Mouse (Mus musculus): ENCODE results near the gene Gm11992. TPM values are rescaled to one million over a fixed set of nuclear protein-coding genes. Genes with fewer than 3 reads are reported as not detected.

Gm11992 gene
- not detected for polyA plus RNA-seq (2012; fragmentation: generic; extraction: Trizol)
- long read RNA-seq, experiment 1, result 0 reads
- long read RNA-seq, experiment 2, partial matches to known transcripts, result 0 of 1 reads
- long read RNA-seq, experiment 2, other reads (novel, unspliced or antisense), result 1 of 1 reads

DNA sequence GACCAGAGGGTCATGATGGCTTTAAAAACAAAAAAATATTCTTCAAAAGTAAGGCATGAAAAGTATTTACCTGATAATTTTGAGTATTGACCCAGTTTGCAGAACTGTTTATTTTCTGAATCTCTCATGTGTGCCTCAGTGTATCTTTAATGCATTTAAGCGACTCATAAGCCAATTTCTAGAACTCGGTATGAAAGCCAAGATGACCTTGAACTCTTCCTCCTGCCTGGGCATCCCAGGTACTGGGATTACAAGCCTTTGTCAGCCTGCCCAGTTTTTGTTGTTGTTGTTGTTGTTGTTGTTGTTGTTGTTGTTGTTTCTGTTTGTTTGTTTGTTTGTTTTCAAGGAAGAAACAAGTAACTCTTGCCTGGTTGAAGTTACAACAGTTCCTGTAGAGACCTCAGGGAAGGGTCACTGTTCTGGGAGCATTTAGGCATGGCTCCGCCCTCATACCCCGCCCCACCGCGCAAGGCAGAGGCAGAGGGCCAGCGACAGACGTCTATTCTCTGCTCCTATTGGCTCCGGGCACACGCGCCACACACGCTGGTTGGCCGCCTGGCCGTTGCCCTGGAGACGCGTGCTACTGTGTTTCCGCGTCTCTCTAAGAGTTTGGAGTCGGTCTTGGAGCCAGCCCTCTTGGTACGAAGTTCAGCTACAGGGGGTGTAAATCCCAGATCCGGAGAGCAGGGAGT is at the start of gene Gm11992:
TSS of gene Gm11992 (plus strand) at position 584 of the 692 bp plus-strand sequence.
- Histone ChIP-seq H3ac (ENCODE audit: control insufficient read depth, insufficient read length, low read depth) (peak within 1 kb of the TSS; percentile 29), H3K27me3 (ENCODE audit: control insufficient read depth, insufficient read depth, insufficient read length) (peaks cover 17% of the 10 kb centered on the region), H3K4me3 (ENCODE audit: insufficient read depth, poor library complexity, severe bottlenecking) (peak within 1 kb of the TSS; percentile 28), H3K79me3 (ENCODE audit: low read depth) (no peaks in the 10 kb centered on the region), H3K36me3 (ENCODE audit: control insufficient read depth, insufficient read depth) (no peaks in the 10 kb centered on the region), H3K79me2 (ENCODE audit: control insufficient read depth, insufficient read depth) (no peaks in the 10 kb centered on the region)
- TF ChIP-seq MAX (IDR thresholded peaks at IDR 0.05) (peak; percentile 10), CEBPB (IDR thresholded peaks at IDR 0.05; ENCODE audit: low read depth) (no peak)

- TF ChIP-seq CTCF (IDR thresholded peaks at IDR 0.05; ENCODE audit: control insufficient read depth, insufficient read depth, insufficient read length) (no peak), MYOG (IDR thresholded peaks at IDR 0.05; ENCODE audit: control insufficient read depth, extremely low read depth, insufficient read length) (no peak), MYOD1 (IDR thresholded peaks at IDR 0.05; ENCODE audit: control insufficient read depth, insufficient read length, low read depth) (no peak), USF1 (IDR thresholded peaks at IDR 0.05; ENCODE audit: low read depth) (no peak), FOSL1 (IDR thresholded peaks at IDR 0.05; ENCODE audit: insufficient read depth, low read length, poor library complexity, severe bottlenecking) (no peak), CEBPB (IDR thresholded peaks at IDR 0.05; ENCODE audit: low read depth) (no peak), MAX (IDR thresholded peaks at IDR 0.05) (no peak)
- Histone ChIP-seq H3K79me2 (ENCODE audit: control insufficient read depth, insufficient read depth) (peaks cover 35% of the 10 kb centered on the region), H3ac (ENCODE audit: control insufficient read depth, insufficient read length, low read depth) (no peak overlapping the region), H3K79me3 (ENCODE audit: low read depth) (peaks cover 14% of the 10 kb centered on the region), H3K36me3 (ENCODE audit: control insufficient read depth, insufficient read depth) (peaks cover 39% of the 10 kb centered on the region), H3K27me3 (ENCODE audit: control insufficient read depth, insufficient read depth, insufficient read length) (no peaks in the 10 kb centered on the region), H3K4me3 (ENCODE audit: insufficient read depth, poor library complexity, severe bottlenecking) (no peak overlapping the region)
Measured at GRCm38 (mm10) chr11:9008761-9009160, 39.6 kb upstream of the Gm11992 start.

GRCm38 (mm10) chr11:9010416-9010815 is 38.0 kb upstream of the Gm11992 start:
- Histone ChIP-seq H3ac (ENCODE audit: control insufficient read depth, insufficient read length, low read depth) (peak overlapping the region; percentile 91), H3K27me3 (ENCODE audit: control insufficient read depth, insufficient read depth, insufficient read length) (no peaks in the 10 kb centered on the region), H3K4me3 (ENCODE audit: insufficient read depth, poor library complexity, severe bottlenecking) (peak overlapping the region; percentile 51), H3K79me2 (ENCODE audit: control insufficient read depth, insufficient read depth) (peaks cover 35% of the 10 kb centered on the region), H3K36me3 (ENCODE audit: control insufficient read depth, insufficient read depth) (peaks cover 22% of the 10 kb centered on the region), H3K79me3 (ENCODE audit: low read depth) (peaks cover 14% of the 10 kb centered on the region)
- TF ChIP-seq USF1 (IDR thresholded peaks at IDR 0.05; ENCODE audit: low read depth), result no peak
- TF ChIP-seq MYOG (IDR thresholded peaks at IDR 0.05; ENCODE audit: control insufficient read depth, extremely low read depth, insufficient read length), result no peak
- TF ChIP-seq CEBPB (IDR thresholded peaks at IDR 0.05; ENCODE audit: low read depth), result no peak
- TF ChIP-seq MYOD1 (IDR thresholded peaks at IDR 0.05; ENCODE audit: control insufficient read depth, insufficient read length, low read depth), result no peak
- TF ChIP-seq MAX (IDR thresholded peaks at IDR 0.05), result no peak
- no peak for TF ChIP-seq CTCF (IDR thresholded peaks at IDR 0.05; ENCODE audit: control insufficient read depth, insufficient read depth, insufficient read length)
- no peak for TF ChIP-seq FOSL1 (IDR thresholded peaks at IDR 0.05; ENCODE audit: insufficient read depth, low read length, poor library complexity, severe bottlenecking)

- H3K36me3 ChIP-seq (ENCODE audit: control insufficient read depth, insufficient read depth), result peaks cover 19% of the 10 kb centered on the region
- H3ac ChIP-seq (ENCODE audit: control insufficient read depth, insufficient read length, low read depth), result peak within 1 kb of the TSS; percentile 91
- H3K79me2 ChIP-seq (ENCODE audit: control insufficient read depth, insufficient read depth), result peaks cover 35% of the 10 kb centered on the region
- TF ChIP-seq MYOD1 (IDR thresholded peaks at IDR 0.05; ENCODE audit: control insufficient read depth, insufficient read length, low read depth) (no peak), MAX (IDR thresholded peaks at IDR 0.05) (peak; percentile 73), MYOG (IDR thresholded peaks at IDR 0.05; ENCODE audit: control insufficient read depth, extremely low read depth, insufficient read length) (no peak)
- H3K79me3 ChIP-seq (ENCODE audit: low read depth), result peaks cover 14% of the 10 kb centered on the region
- H3K27me3 ChIP-seq (ENCODE audit: control insufficient read depth, insufficient read depth, insufficient read length), result no peaks in the 10 kb centered on the region
- peak within 1 kb of the TSS; percentile 51 for H3K4me3 ChIP-seq (ENCODE audit: insufficient read depth, poor library complexity, severe bottlenecking)
Measured at GRCm38 (mm10) chr11:9010853-9011339, 37.5 kb upstream of the Gm11992 start, which contains the start of gene Hus1. Hus1 (minus strand) TSS chr11:9011191.

- Histone ChIP-seq H3K79me3 (ENCODE audit: low read depth) (peaks cover 14% of the 10 kb centered on the region), H3K36me3 (ENCODE audit: control insufficient read depth, insufficient read depth) (peaks cover 15% of the 10 kb centered on the region), H3K4me3 (ENCODE audit: insufficient read depth, poor library complexity, severe bottlenecking) (peak overlapping the region; percentile 51), H3K27me3 (ENCODE audit: control insufficient read depth, insufficient read depth, insufficient read length) (no peaks in the 10 kb centered on the region), H3K79me2 (ENCODE audit: control insufficient read depth, insufficient read depth) (peaks cover 35% of the 10 kb centered on the region), H3ac (ENCODE audit: control insufficient read depth, insufficient read length, low read depth) (peak overlapping the region; percentile 91)
- TF ChIP-seq MAX (IDR thresholded peaks at IDR 0.05) (no peak), CTCF (IDR thresholded peaks at IDR 0.05; ENCODE audit: control insufficient read depth, insufficient read depth, insufficient read length) (no peak)
Measured at GRCm38 (mm10) chr11:9011348-9011747, 37.0 kb upstream of the Gm11992 start.

DNA sequence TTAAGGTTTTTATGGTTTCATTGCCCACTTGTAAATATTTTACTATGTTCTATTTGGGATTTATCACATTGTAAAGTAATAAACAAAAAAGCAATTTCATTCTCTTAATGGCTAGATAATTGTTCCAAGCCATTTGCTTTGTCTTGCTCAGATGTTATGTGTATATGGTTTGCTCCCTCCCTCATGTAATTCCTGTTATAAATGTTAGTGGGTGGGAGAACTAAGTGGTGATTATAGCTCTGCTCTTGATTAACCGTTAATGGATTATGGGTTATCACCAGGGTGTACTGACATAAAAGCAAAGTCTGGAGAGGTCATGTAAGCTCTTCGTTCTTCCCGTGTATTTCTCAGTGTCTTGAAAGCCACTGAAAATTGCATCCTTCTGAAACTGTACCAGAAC is 33.7 kb upstream of the Gm11992 start:
- Histone ChIP-seq H3ac (ENCODE audit: control insufficient read depth, insufficient read length, low read depth) (no peak overlapping the region), H3K36me3 (ENCODE audit: control insufficient read depth, insufficient read depth) (no peaks in the 10 kb centered on the region), H3K27me3 (ENCODE audit: control insufficient read depth, insufficient read depth, insufficient read length) (no peaks in the 10 kb centered on the region), H3K79me2 (ENCODE audit: control insufficient read depth, insufficient read depth) (peaks cover 14% of the 10 kb centered on the region), H3K79me3 (ENCODE audit: low read depth) (peaks cover 5% of the 10 kb centered on the region), H3K4me3 (ENCODE audit: insufficient read depth, poor library complexity, severe bottlenecking) (no peak overlapping the region)
- TF ChIP-seq MYOD1 (IDR thresholded peaks at IDR 0.05; ENCODE audit: control insufficient read depth, insufficient read length, low read depth) (no peak), FOSL1 (IDR thresholded peaks at IDR 0.05; ENCODE audit: insufficient read depth, low read length, poor library complexity, severe bottlenecking) (no peak), MAX (IDR thresholded peaks at IDR 0.05) (no peak), MYOG (IDR thresholded peaks at IDR 0.05; ENCODE audit: control insufficient read depth, extremely low read depth, insufficient read length) (no peak), CTCF (IDR thresholded peaks at IDR 0.05; ENCODE audit: control insufficient read depth, insufficient read depth, insufficient read length) (no peak), USF1 (IDR thresholded peaks at IDR 0.05; ENCODE audit: low read depth) (no peak), CEBPB (IDR thresholded peaks at IDR 0.05; ENCODE audit: low read depth) (no peak)
